Mouse (Mus musculus): Measurements from ENCODE around the gene Olfr411.

The Olfr411 gene

GRCm38 (mm10) chr11:74352550-74352949, at the start of gene Olfr411:
TSS of gene Olfr411 (minus strand) at chr11:74352650.
- no peak for DNase-seq

- peak in 1 of 2 experiments; percentile 35 for DNase-seq
These were observed 49.7 kb upstream of the Olfr411 start for GRCm38 (mm10) chr11:74402126-74402525.

GRCm38 (mm10) chr11:74395583-74395982, 43.1 kb upstream of the Olfr411 start:
- DNase-seq, result no peak

DNA sequence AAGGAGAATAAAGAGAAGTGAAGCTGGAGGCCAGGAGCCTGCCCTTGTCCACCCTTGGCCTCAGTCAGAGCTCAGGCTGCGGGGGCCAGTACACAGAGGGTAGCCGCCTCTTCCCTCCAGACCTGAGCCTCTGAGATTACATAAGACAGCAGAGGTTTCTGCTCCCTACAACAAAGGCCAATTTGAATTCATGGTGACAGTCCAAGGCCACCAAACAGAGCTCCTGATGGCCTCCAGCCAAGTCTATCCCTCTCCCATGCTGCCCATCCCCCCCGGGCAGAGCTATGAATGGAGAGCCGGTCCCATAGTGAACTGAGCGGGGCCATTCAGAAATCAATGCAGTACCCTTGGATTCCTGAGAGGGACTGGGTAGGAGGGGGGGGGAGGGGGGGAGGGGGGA, 41.0 kb upstream of the Olfr411 start:
- DNase-seq, result no peak

GRCm38 (mm10) chr11:74392903-74393302, 40.5 kb upstream of the Olfr411 start:
- DNase-seq, result no peak

GRCm38 (mm10) chr11:74391899-74392298, 39.4 kb upstream of the Olfr411 start:
- DNase-seq, result no peak

GRCm38 (mm10) chr11:74387203-74387602, 34.8 kb upstream of the Olfr411 start:
- no peak for DNase-seq

DNA sequence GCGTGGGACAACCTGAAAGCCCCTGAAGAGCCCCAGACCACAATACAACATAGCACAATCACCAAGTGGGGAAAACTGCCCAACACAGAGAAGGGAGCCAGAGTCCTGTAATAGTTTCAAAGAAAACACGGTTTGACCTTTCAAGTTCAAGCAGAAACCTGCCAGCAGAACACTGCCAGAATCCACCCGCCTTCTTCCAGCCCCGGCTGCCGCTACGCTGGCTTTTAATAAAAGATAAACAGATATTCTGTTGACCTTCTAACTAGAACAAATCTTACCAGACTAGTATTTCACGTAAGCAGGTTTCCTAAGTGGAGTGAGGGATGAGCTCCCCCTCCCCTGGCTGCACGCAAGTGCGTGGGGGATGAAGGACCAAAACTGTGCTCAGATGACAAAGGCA, 33.2 kb upstream of the Olfr411 start:
- DNase-seq, result peak; percentile 36 to 45

GRCm38 (mm10) chr11:74379166-74379873, 26.9 kb upstream of the Olfr411 start:
- DNase-seq, result no peak

DNA sequence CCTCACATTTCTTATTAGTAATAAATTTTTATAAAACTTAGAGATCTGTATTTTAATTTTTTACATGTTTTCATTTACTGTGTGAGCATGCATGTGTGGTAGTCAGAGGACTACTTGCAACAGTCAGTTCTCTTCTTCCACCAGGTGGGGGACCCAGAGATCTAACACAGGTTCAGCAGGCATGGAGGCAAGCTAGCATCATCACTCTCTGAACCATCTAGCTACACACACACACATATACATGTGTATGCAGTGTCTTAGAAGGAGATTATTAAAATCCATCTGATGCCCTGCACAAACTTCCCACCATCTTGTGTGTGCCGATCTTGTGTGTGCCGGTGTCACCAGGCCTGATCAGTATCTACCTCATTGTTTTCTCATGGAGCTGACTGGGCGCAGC, 24.4 kb upstream of the Olfr411 start:
- DNase-seq, result peak; percentile 51 to 72

DNA sequence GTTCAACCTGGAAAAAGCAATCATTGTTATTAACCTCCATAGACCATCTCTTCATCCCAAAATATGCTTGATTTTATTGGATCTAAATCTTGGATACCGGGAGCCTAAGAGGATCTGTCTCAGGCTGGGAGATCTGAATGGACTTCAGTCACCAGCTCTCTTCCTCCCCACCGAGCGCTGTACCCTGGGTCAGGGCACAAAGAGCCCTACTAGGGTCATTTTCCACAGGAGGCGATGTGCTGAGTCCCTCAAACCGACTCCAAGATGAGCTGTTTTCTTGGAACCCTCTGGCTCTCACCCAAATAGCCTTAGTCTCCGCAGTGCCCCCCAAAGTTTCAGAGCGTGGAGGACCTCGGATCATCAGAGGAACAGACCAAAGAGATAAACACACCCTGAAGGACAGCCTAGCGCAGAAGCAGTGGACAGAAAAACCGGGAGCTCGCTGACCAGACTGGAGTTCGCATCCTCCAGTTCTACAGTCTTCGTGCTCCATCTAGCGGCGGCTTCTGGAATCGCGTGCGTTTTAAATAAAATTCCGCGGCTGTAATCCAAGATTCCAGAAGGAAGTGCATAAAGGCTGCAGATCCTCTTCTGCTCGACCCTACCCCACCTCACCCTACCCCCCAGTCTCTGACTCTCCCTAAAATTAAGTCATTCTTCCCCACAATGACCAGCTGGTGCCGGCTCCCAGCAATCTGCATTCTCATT, 19.1 kb upstream of the Olfr411 start:
- DNase-seq, result peak; percentile 62 to 85

DNA sequence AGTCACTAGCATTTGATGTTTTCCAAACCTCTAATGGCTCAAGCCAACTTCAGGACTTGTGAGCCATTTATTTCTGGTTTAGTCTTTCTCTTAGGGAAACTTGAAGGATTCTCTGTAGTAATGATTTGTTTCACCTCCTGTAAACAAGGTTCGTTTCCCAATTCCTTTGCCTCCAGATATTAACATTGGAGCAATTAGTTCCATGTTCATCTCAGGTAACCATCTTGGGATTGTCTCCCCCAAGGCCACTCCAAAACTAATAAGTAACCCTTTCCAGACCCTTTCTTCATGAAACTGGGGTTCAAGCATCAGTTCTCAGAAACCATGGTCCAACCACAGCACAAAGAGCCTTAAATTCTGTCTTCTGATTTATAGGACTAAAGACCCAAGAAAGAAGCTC, 9.3 kb upstream of the Olfr411 start, which contains the start of gene Olfr412:
Olfr412 (plus strand) TSS at position 301 of the 400 bp plus-strand sequence.
- DNase-seq, result no peak

DNA sequence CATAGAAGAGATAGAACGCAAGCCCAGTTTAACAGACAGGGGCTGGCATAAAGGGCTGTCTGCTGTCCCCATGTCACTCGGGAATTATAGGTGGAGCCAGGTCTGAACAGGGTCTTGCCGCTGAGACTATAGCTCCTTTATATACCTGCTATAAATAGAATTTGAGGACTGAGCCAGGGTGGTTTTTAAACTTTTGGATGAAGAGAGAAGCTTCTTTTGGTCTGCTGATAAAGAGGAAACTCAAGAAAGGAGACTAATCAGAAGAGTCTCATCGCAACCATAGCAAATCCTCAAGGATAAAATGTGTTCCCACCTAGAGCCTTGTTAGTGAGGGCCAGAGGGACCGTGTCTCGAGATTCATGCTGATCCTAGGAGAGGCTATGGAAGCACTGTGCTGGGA, 14.5 kb downstream of the Olfr411 start, which contains the start of gene Olfr410:
Olfr410 (minus strand) TSS at position 101 of the 400 bp plus-strand sequence.
- no peak for DNase-seq

DNA sequence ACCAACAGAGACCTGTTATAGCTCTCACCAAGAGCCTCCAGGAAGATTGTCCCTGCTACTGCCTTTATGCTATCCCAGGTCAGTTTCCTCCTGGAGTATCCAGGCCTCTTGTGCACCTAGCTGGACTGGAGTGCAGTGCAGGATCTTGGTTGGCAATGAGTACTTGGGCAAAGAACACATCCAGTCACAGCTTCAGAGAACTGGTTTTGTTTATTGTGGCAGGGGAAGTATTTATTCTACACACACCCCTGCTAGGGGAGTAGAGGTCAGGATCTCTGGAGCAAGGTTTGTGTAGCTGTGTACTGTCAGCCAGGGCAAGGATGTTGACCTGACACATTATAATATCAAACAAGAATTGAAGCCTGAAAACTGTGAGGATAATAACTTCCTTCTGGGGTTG, 23.7 kb downstream of the Olfr411 start:
- DNase-seq, result no peak

DNA sequence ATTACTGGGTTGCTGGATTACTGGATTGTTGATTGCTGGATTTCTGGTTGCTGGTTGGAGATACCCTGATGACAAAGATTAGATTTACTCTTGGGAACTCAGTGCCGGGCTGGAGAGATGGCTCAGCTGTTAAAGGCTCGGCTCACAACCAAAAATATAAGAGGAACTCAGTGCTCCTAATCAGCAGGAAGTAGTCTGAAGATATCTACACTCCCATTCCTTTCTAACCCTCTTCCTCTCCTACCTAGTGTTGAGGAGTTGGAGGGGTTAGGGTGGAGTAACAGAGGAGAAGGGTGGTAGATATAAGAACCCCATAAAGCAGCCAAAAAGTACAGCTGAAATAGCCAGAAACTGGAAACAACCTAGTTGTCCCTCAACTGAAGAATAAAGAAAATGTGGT, 26.4 kb downstream of the Olfr411 start:
- DNase-seq, result no peak
